Mouse (Mus musculus) right cerebral cortex, postnatal 36 days (tissue): ENCODE results near the gene Ptprg.

Experiments used
- DNase-seq, 2 experiments: peaks; one replicate each; pipeline ENCODE4 v3.0.0; 2022; ENCODE audit warnings: low spot score in 2 of 2, mixed read lengths in 1 of 2

Gene Ptprg

DNA sequence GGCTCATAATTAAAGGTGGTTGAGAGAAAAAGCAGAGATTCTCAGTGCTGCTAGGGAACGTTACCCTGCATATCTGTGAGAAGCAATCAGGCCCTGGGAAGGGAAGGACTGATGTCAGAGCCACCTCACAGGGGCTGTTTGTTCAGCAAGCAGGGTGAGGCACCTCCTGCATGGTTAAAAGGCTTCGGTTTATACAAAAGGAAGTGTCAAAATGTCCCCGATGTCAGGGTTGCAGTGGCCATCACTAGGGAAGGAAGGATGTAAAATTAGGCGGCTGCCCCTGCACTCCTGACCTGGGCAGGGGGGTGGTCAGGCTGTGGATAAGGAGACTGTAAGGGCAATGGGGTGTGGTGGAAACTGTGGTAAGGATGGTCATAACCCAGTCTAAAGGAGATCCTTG, 583.2 kb downstream of the Ptprg start:
- DNase-seq: no peak

DNA sequence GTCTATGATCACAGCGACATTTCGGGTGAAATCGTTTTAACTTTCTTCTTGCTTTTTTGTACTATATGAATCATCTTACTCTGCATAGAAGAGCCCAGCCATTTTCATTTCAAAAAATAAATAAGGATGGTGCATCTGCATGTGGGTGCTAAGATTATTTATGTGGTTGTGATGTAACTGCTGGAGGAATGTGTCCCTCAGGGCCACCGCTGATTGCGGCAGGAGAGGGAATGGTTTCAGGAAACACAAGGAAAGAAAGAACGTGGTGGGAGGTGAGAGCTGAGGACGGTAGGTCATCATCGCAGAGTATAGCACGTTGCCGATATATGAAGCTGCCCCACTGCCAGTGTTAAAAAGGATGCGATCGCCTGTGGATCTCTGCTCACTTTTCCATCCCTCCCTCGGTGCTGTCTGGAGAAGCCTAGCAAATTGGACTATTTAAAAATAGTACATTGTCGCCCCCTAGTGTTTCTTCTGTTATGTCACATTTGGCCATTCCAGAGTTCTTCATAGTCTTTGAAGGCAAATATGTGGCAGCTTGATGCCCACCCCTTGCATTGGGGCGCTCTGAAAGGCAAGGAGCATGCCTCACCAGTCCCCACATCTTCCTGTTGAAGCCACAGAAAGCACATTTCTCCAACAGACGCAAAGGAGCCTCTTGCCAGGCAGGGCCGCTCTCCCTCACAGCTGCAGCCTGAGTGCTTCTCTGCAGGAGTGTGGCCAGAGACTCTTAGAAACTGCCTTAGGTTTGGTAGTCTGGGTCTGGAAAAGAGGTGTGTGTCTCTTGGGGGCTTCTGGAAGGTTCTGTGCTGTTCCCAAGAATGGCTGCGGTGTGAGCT, 586.5 kb downstream of the Ptprg start:
- DNase-seq: peak; percentile 35 to 56

DNA sequence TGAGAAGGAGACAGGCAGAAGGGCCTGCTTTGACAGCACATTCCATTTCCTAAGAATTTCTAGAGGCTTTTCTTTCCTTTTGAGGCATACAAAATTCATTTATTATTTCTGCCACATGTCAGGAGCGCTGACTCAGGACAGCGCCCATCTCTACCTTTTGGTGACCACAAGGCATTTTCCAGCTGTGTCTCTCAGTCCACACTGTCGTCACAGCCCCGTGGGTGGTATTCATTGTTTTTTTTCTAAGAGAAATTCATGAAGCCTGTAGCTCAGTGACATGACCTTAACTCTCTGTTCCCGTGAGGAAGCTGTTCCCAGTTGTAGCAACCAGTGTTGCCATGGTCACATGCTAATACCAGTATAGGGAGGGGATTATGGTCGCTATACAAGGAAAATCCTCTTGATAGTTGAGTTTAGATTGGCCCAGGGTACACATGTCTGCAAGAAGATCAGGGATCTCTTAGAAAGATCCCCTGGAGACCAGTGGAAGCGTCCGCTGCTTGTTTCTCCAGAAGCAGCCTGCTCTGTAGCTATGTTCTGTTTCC, 590.7 kb downstream of the Ptprg start:
- DNase-seq: no peak

GRCm38 (mm10) chr14:12145919-12146318, 592.6 kb downstream of the Ptprg start:
- DNase-seq: no peak

DNA sequence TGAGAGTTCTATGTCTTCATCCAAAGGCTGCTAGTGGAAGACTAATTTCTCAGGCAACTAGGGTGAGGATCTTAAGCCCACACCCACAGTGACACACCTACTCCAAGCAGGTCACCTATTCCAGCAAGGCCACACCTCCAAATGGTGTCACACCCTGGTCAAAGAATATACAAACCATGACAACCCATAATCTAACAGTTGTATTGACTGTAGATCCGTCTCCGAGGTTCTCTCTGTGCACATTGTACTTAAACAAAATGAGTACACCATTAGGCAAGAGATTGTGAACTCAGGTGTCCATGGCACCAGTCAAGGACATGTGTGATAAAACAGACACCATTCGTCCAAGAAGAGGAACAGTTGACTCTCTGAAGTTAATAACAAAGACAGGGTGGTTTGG, 596.2 kb downstream of the Ptprg start:
- DNase-seq: no peak

- peak; percentile 55 to 64 for DNase-seq
Measured at GRCm38 (mm10) chr14:12151927-12152326, 598.6 kb downstream of the Ptprg start.

- no peak for DNase-seq
Measured at GRCm38 (mm10) chr14:12152748-12153147, 599.4 kb downstream of the Ptprg start.

GRCm38 (mm10) chr14:12153599-12153998, 600.3 kb downstream of the Ptprg start:
- DNase-seq: no peak

DNA sequence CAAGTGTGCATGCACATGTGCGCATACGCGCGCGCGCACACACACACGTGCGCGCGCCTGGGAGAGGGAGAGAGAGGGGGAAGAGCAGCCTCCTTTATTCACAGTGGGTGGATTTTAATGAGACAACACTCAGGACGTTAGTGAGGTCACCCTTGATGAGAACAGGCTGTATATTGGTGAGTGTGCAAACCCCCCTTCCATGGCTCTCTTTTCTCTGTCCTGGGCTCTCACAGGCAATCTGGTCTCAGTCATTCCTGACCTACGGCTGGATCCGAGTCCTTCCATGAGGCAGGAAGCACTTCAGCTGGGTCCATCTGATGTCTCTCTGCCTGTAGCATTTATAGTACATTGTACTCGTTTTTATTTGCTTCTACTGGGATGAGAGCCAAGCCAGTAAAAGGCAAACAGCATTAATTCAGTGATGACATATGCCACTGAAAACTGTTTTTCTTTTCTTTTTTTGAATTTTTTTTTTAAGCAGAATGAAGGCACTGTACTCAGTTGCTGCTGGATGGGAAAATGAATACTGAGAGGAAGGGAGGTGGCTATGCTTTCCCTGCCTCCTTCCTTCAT, 608.5 kb downstream of the Ptprg start:
- peak in 1 of 2 experiments; percentile 25 for DNase-seq

- no peak for DNase-seq
Measured at GRCm38 (mm10) chr14:12162331-12162854, 609.1 kb downstream of the Ptprg start.

DNA sequence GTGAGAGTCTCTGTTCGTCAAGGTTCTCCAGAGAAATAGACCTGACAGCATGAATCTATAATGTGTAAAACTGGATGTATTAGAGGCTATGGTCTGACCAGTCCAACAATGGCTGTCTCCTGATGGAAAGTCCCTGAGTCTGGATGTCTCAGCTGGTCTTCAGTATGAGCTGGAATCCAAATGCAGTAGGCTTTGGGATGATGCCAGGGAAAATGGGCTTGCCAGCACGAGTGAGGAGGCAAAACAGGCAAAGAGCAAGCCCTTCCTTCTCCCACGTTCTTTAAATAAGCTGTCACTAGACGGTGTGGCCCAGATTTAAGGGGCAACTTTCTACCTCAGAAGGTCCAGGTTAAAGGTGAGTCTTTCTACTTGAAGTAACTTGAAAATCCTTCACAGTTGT, 609.9 kb downstream of the Ptprg start:
- no peak for DNase-seq

DNA sequence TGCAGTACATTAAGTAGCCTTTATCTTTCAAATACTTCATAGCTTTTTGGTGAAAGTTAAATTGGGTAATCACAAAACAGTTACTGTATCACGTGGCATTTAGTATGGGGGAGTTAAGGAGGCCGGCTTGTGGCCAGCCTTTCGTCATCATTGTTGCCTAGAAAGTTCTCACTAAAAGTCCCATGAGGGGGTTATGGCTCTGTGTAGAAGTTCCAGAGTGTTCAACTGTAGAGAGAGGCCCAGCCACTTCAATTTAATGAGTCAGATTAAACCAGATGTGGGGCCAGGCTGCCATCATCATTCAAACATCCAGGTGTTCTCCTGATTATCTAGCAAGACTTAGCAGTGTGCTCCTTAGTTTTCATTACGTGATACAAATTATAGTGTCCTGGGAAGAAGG, 613.9 kb downstream of the Ptprg start:
- DNase-seq: no peak

- DNase-seq: no peak
Measured at GRCm38 (mm10) chr14:12167651-12168050, 614.3 kb downstream of the Ptprg start.

DNA sequence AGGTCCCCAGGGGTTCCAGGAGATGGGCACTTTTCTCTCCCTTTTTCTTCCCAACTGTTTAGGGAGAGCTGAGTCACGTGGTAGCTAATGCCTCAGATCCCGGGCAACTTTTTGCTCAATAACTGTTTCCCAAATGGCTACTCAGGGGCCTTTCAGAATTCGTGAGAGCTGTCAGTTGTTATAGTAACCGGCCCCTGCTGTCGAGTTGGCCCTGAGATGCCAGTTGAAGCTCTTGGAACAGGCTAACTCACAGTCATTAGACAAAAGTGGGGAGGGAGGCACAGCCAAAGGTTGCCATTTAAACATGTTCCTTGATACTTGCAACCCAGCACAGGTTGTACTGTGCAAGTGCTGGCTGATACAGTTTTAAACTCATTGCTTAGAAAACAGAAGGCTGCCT, 624.1 kb downstream of the Ptprg start:
- DNase-seq: peak in 1 of 2 experiments; percentile 36

DNA sequence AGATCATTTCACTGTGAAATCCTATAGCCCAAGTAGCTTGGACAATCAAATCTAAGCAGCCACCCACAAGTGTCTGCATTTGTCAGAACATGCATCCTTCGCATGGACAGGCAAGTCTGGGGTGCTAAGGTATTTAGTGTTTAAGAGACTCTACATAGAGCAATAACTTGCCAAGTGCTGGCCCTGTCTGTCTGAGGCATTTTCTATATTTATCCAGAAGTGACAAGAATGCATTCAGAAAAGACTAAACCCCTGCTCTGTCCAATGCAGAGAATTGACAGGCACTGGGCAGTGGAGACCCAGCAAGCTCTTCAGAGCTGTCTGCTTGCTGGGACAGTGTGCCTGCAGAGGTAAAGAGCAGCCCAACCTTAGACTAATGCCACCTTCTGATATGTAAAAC, 625.3 kb downstream of the Ptprg start:
- DNase-seq: no peak

- DNase-seq: no peak
Measured at GRCm38 (mm10) chr14:12180116-12180515, 626.8 kb downstream of the Ptprg start.

- DNase-seq: no peak
Measured at GRCm38 (mm10) chr14:12185040-12185439, 631.7 kb downstream of the Ptprg start.

- no peak for DNase-seq
Measured at GRCm38 (mm10) chr14:12188352-12188751, 635.0 kb downstream of the Ptprg start.

- no peak for DNase-seq
Measured at GRCm38 (mm10) chr14:12189266-12189665, 635.9 kb downstream of the Ptprg start.

DNA sequence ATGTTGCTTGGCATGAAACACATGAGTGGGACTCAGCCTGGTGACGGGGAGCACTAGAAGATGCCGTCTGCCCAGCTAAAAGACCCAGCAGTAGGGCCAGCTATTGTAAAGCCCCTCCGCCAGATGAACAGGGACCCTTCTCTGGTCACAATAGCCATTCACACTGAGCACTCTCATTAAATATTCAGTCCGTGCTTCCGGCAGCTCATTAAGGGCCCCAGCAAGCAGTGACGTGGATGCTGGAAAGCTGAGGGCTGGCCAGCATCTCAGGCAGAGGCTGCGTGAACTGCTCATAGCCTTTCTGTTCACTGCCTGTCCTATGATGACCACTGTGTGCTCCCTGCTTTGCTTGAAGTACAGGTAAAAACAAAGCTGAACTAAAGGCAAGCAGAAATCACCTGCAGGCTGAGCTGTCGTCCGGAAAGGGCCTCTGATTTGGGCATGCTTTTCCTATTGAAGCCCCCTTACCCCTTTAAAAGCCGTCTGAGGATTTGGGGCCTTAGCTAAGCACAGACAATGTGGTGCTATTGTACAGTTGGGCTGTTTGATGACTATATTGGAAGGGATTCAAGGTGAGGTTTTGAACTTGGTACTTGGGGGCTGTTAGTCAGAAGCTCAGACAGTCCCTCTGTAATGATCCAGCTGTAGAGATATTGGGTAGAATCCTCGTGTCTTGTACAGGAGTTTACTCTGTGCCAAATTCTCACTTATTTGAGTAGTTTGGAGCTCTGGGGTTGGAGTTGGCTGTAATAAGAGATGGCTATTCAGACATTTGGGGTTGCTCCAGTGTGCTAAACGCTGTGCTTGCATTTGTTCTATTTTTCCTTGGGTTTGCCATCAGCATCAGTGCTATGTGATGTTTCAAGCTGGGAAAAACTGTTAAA, 636.6 kb downstream of the Ptprg start:
- DNase-seq: no peak

GRCm38 (mm10) chr14:12191076-12191475, 637.7 kb downstream of the Ptprg start:
- no peak for DNase-seq

- DNase-seq: no peak
Measured at GRCm38 (mm10) chr14:12198735-12199134, 645.4 kb downstream of the Ptprg start.
